Mouse (Mus musculus) midbrain, embryonic 14.5 days (tissue): ENCODE data around the gene Zfp618. TPM values are rescaled to one million over a fixed set of nuclear protein-coding genes. Genes with fewer than 3 reads are reported as not detected.

Experiments
- ATAC-seq: fragments of 200-750 bp; cut with Nextera tagmentation; 2 replicates; pipeline ENCODE4 v1.8.0; 2017; ENCODE audit warnings: moderate number of reproducible peaks, moderate library complexity; ENCODE audit not compliant: low FRiP score, low TSS enrichment
- DNase-seq: peaks from one replicate; pipeline ENCODE4 v3.0.0-alpha.2; 2015
- H3K27ac ChIP-seq: fragments of 300-500 bp; sonication (generic); replicated peaks from 2 replicates; pipeline ENCODE4 v1.5.1; 2014; ENCODE audit warnings: mild to moderate bottlenecking, low read depth, low read length, moderate library complexity
- H3K27me3 ChIP-seq: fragments of 300-500 bp; sonication (generic); 2 replicates; pipeline ENCODE4 v1.6.1; 2014; ENCODE audit warnings: low read length, control low read depth, mixed read lengths; ENCODE audit not compliant: control insufficient read depth, insufficient read depth
- H3K36me3 ChIP-seq: fragments of 300-500 bp; sonication (generic); 2 replicates; pipeline ENCODE4 v1.6.1; 2014; ENCODE audit warnings: low read length, control low read depth; ENCODE audit not compliant: control insufficient read depth, insufficient read depth
- H3K4me1 ChIP-seq: fragments of 300-500 bp; sonication (generic); 2 replicates; pipeline ENCODE4 v1.6.1; 2014; ENCODE audit warnings: mild to moderate bottlenecking, antibody characterized with exemption, low read length, control low read depth; ENCODE audit not compliant: control insufficient read depth, insufficient read depth
- H3K4me2 ChIP-seq: fragments of 300-500 bp; sonication (generic); 2 replicates; pipeline ENCODE4 v1.6.1; 2014; ENCODE audit warnings: mild to moderate bottlenecking, low read length, moderate library complexity
- H3K4me3 ChIP-seq: fragments of 300-500 bp; sonication (generic); replicated peaks from 2 replicates; pipeline ENCODE4 v1.5.1; 2014; ENCODE audit warnings: low read depth, low read length
- H3K9ac ChIP-seq: fragments of 300-500 bp; sonication (generic); replicated peaks from 2 replicates; pipeline ENCODE4 v1.6.1; 2014; ENCODE audit warnings: mild to moderate bottlenecking, low read length, moderate library complexity
- H3K9me3 ChIP-seq: fragments of 300-500 bp; sonication (generic); 2 replicates; pipeline ENCODE4 v1.6.1; 2016; ENCODE audit warnings: low read length, control low read depth, mixed read lengths; ENCODE audit not compliant: control insufficient read depth
- WGBS: fragments of 180-500 bp; shearing (Covaris S2); extraction: QIAGEN DNeasy Blood & Tissue Kit; methylation state at CpG from one replicate; pipeline ENCODE4 v1.1.7; 2014; 5-methylcytosine and 5-hydroxymethylcytosine counted together
- polyA plus RNA-seq: library from polyadenylated mRNA; unstranded; fragments of >200 nt; fragmentation: Nextera tagmentation; extraction: Ambion mirVana; gene quantifications from 2 replicates; pipeline ENCODE4 v1.2.1, GENCODE M21; 2014

Gene Zfp618
- polyA plus RNA-seq, 1 experiment from 2014 or later = 39.8 TPM

DNA sequence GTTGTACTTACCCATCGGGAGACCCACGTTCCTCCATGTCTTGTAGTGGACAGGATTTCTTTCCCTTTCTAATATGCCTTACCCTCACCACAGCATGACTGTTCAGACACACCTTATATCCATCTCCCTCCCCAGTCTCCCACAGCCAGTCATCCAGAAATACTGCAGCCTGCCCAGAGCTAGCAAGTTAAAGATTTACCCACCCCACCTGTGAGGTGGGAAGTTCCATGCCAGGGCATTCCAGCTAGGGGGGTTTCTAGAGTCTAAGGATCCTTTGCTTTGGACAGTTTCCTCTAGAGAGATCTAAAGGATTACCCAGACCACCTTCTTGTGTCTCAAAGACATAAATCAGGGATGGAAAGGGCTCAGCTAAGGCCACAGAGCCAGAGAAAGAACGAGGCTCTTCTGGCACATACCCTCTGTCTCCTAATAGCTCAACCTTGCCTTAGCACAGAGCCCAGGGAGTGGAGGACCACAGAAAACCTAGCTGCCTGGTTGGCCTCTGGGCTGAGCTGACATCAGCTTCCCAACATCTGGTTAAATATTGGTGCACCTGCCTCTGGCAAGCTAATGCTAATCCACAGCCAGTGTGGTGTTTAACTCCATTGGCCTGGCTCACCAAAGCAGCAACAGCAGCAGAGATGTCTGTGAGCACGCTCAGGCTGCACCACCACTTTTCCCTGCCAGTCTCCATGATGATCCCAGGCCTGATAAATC is 206.8 kb downstream of the Zfp618 start, which contains the start of gene Kif12:
Gene Kif12 (minus strand): TSS at position 163 of the 717 bp plus-strand sequence.
- DNase-seq = no peak
- WGBS = 82% methylated on average over 4 of the region's 4 CpGs
- ATAC-seq = no peak
- Histone ChIP-seq H3K4me2 (no peak within 1 kb of the TSS), H3K27me3 (no peaks in the 10 kb centered on the region), H3K4me3 (no peak within 1 kb of the TSS), H3K36me3 (no peaks in the 10 kb centered on the region), H3K4me1 (no peaks in the 10 kb centered on the region), H3K9ac (no peak within 1 kb of the TSS), H3K9me3 (no peaks in the 10 kb centered on the region), H3K27ac (no peak within 1 kb of the TSS)

DNA sequence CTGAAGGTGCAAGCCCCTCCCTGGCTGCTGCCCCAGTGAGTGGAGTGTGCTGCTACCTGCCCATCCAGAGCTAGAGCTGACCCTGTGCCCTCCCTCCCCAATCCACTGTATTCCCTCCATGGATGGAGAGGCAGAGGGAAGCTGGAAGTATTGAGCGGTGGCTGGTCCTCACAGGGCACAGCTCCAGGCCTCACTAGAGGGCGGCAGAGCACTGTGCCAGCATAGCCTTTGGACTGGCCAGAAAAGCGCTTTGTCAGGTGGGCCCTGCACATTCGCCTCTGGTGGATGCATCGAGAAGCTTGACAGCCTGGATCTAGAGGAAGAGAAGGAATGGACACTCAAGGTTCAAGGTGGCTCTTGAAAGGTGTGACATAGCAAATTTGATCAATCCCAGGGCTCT is 216.2 kb downstream of the Zfp618 start:
- no peak overlapping the region for H3K4me2 ChIP-seq
- no peaks in the 10 kb centered on the region for H3K36me3 ChIP-seq
- DNase-seq = peak; percentile 87
- ATAC-seq = peak; percentile 80
- 7% methylated on average over 5 of the region's 5 CpGs for WGBS
- no peak overlapping the region for H3K27ac ChIP-seq
- no peak overlapping the region for H3K9ac ChIP-seq
- no peaks in the 10 kb centered on the region for H3K27me3 ChIP-seq
- peaks cover 5% of the 10 kb centered on the region; the same call in 1 of the 2 replicates for H3K4me1 ChIP-seq
- H3K9me3 ChIP-seq = no peaks in the 10 kb centered on the region
- H3K4me3 ChIP-seq = no peak overlapping the region

DNA sequence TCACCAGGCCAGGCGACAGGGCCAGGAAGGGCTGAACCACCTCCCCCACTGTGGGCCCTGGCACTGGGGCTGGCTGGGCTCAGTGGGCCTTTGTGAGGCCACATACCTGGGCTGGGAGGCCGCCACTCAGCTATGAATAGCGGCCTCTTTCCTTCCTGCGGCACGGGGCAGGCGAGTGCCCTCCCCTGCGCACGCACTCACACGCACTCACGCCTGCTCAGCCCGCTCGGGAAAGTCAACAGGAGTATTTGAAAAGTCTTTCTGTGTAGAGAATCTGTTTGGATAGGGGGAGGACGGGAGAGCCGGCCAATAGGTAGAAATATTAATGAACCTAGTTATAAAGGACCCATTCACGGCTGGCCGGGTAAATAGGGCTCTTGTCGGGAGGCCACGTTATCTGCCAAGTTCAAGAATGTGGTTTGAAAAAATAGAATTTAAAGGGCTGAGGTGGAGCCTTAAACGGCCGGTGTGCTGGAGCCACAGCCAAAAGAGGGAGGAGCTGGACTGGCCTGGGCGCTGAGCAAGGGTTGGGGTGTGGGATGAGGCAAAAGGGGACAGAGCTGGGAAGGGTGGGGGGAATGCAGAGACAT is 221.0 kb downstream of the Zfp618 start:
- Histone ChIP-seq H3K27ac (no peak overlapping the region), H3K9ac (no peak overlapping the region), H3K4me2 (no peak overlapping the region), H3K4me1 (peaks cover 7% of the 10 kb centered on the region; the same call in 1 of the 2 replicates), H3K9me3 (no peaks in the 10 kb centered on the region), H3K27me3 (no peaks in the 10 kb centered on the region), H3K36me3 (no peaks in the 10 kb centered on the region), H3K4me3 (no peak overlapping the region)
- WGBS = 46% methylated on average over 21 of the region's 21 CpGs
- ATAC-seq = peak; percentile 46; the same call in 1 of the 2 replicates
- peak; percentile 47 for DNase-seq

Other genes with a start within 250 kb of the Zfp618 start
- gene Ambp, start 189.2 kb downstream of the Zfp618 start, polyA plus RNA-seq = not detected in 2 replicates
- not detected in 2 replicates for gene Kif12, start 206.6 kb downstream of the Zfp618 start, polyA plus RNA-seq
- gene Col27a1, start 248.4 kb downstream of the Zfp618 start, polyA plus RNA-seq = 1.2 and 1.4 TPM in 2 replicates